Mouse (Mus musculus): ENCODE measurements around the gene Gm16503. TPM values are rescaled to one million over a fixed set of nuclear protein-coding genes. Genes with fewer than 3 reads are reported as not detected.
"Not testable (repeated sequence)": the region's sequence is repeated elsewhere in the genome, so short reads cannot be mapped to it uniquely, and the experiment has no call there.

Gene Gm16503
- polyA plus RNA-seq, 1 experiment from 2014 or later, result 0.04 TPM

DNA sequence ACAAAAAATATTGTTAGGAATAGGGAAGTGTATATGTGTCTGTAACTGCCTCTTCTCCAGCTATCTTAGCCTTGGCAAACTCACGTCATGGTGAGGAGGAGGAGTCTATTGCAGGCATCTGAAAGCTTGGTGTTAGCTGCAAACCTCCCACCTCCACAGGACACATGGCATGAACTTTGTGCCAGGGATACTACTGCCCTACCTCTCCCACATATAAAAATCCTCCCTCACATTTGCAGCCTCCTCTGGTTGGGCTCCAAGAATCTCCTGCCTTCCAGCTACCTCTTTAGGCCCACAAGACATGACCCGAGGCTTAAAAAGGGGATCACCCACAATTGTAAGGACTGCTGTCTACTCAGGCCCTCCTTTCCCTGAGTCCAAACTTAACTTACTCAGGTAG lies 2.3 kb upstream of the Gm16503 start:
- H3K27ac ChIP-seq (ENCODE audit: low read length), result no peak overlapping the region
- no peaks in the 10 kb centered on the region for H3K4me1 ChIP-seq (ENCODE audit: control insufficient read depth, low read depth, low read length)
- H3K4me3 ChIP-seq (ENCODE audit: low read depth, low read length), result no peak overlapping the region
- 0 out of 2 replicates have a peak, but pooled peaks cover 5% of the 10 kb centered on the region for H3K9me3 ChIP-seq (replicated peaks; ENCODE audit: control insufficient read depth, low read length)
- no peak for ATAC-seq (ENCODE audit: low read depth)
- no peak overlapping the region for H3K9ac ChIP-seq (ENCODE audit: low read depth, low read length)
- H3K36me3 ChIP-seq (ENCODE audit: control insufficient read depth, insufficient read depth), result no peaks in the 10 kb centered on the region
- whole genome bisulfite sequencing (ENCODE audit: insufficient replicate concordance), result 47% methylated on average over 2 of the region's 2 CpGs
- no peaks in the 10 kb centered on the region for H3K27me3 ChIP-seq (ENCODE audit: control insufficient read depth, insufficient read depth, low read depth, low read length)
- no peak overlapping the region for H3K4me2 ChIP-seq (ENCODE audit: low read depth, low read length)

DNA sequence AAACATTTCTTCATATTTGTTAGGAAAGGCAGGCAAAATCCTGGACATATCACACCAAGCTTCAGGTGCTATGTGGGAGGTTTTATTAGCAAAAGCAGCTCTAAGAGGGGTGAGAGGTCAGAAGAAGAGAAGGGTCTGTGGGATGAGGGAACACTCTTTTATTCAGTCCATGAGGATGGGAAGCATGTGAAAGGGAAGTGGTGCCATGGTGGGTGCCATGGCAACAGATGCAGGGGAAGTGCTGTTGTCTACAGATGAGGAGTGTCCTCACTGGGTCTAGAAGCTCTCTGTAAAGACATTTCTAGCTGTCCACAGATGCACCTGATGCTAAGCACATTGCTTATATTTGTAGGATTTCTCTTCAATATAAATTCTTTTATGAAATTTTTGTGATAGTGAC lies 1.1 kb downstream of the Gm16503 start:
- no peak for ATAC-seq (ENCODE audit: low read depth)
- H3K9ac ChIP-seq (ENCODE audit: low read depth, low read length), result no peak overlapping the region
- H3K27me3 ChIP-seq (ENCODE audit: control insufficient read depth, insufficient read depth, low read depth, low read length), result no peaks in the 10 kb centered on the region

DNA sequence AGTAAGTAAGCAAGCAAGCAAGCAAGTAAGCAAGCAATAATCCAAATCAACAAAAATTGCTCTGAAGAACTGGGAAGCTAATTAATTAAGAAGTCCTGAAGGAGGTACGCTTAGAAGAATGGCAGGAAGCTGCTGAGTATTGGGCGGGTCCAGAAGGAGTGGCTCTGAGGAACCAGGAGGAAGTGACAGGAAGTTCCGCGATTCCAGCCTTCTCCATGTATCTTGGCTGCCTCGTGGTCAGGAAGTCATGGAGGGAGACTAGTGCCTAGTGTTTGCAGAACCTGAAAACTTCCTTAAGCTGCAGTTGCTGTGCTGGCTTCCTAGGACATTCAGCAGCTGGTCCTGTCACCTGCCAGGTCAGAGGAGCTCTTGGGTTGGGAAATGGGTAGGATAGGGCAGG lies 13.1 kb downstream of the Gm16503 start, which contains the start of gene Zfp985:
Gene Zfp985 (plus strand): TSS at position 207 of the 400 bp plus-strand sequence.
- H3K9me3 ChIP-seq (replicated peaks; ENCODE audit: control insufficient read depth, low read length); H3K4me1 ChIP-seq (ENCODE audit: control insufficient read depth, low read depth, low read length); H3K27me3 ChIP-seq (ENCODE audit: control insufficient read depth, insufficient read depth, low read depth, low read length); H3K27ac ChIP-seq (ENCODE audit: low read length); H3K4me2 ChIP-seq (ENCODE audit: low read depth, low read length); H3K36me3 ChIP-seq (ENCODE audit: control insufficient read depth, insufficient read depth); H3K4me3 ChIP-seq (ENCODE audit: low read depth, low read length); H3K9ac ChIP-seq (ENCODE audit: low read depth, low read length); ATAC-seq (ENCODE audit: low read depth): not testable (repeated sequence)
- 52% methylated on average over 5 of the region's 5 CpGs for WGBS (ENCODE audit: insufficient replicate concordance)

More for the DNA sequence above, 1.1 kb downstream of the Gm16503 start:
- H3K27ac ChIP-seq (ENCODE audit: low read length), result no peak overlapping the region
- H3K4me2 ChIP-seq (ENCODE audit: low read depth, low read length), result no peak overlapping the region
- H3K4me1 ChIP-seq (ENCODE audit: control insufficient read depth, low read depth, low read length), result no peaks in the 10 kb centered on the region
- no peak overlapping the region for H3K4me3 ChIP-seq (ENCODE audit: low read depth, low read length)
- no peaks in the 10 kb centered on the region for H3K36me3 ChIP-seq (ENCODE audit: control insufficient read depth, insufficient read depth)
- H3K9me3 ChIP-seq (replicated peaks; ENCODE audit: control insufficient read depth, low read length), result 0 out of 2 replicates have a peak, but pooled peaks cover 5% of the 10 kb centered on the region

DNA sequence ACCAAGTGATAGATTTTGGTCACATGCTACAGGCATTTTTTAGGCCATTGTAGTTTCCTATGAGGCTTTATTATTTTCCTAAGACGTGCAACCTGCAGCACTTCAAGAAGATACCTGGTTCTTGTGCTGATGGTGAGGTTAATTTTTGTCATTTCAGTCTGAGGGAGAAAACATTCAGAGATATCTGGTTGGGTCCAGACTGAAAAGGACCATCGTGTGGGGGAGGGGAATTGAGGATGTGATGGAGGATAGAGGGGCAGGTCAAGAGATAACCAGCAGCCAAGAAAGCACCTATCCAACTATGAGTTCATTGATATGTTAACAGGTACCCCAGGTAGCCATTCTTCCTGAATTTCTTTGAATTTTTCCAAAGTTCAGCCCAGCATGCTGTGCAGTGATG lies 14.3 kb downstream of the Gm16503 start:
- not testable (repeated sequence) for H3K4me1 ChIP-seq (ENCODE audit: control insufficient read depth, low read depth, low read length); H3K27me3 ChIP-seq (ENCODE audit: control insufficient read depth, insufficient read depth, low read depth, low read length); H3K36me3 ChIP-seq (ENCODE audit: control insufficient read depth, insufficient read depth); H3K9ac ChIP-seq (ENCODE audit: low read depth, low read length); H3K4me2 ChIP-seq (ENCODE audit: low read depth, low read length); H3K9me3 ChIP-seq (replicated peaks; ENCODE audit: control insufficient read depth, low read length); ATAC-seq (ENCODE audit: low read depth); H3K27ac ChIP-seq (ENCODE audit: low read length); H3K4me3 ChIP-seq (ENCODE audit: low read depth, low read length)
- WGBS (ENCODE audit: insufficient replicate concordance), result 44% methylated on average over 2 of the region's 2 CpGs

DNA sequence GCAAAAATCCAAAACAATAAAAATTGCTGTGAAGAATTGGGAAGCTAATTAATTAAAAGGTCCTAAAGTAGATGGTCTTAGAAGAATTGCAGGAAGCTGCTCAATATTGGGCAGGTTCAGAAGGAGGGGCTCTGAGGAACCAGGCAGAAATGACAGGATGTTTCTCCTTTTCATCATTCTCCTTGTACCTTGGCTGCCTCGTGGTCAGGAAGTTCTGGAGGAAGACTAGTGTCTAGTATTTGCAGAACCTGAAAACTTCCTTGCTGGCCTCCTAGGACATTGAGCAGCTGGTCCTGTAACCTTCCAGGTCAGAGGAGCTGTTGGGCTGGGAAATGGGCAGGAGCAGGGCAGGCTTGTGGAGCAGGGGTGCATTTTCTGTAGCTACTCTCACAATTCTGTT lies 16.9 kb downstream of the Gm16503 start:
- not testable (repeated sequence) for H3K4me2 ChIP-seq (ENCODE audit: low read depth, low read length); H3K4me1 ChIP-seq (ENCODE audit: control insufficient read depth, low read depth, low read length); H3K27ac ChIP-seq (ENCODE audit: low read length); H3K27me3 ChIP-seq (ENCODE audit: control insufficient read depth, insufficient read depth, low read depth, low read length); H3K36me3 ChIP-seq (ENCODE audit: control insufficient read depth, insufficient read depth); H3K9me3 ChIP-seq (replicated peaks; ENCODE audit: control insufficient read depth, low read length); H3K9ac ChIP-seq (ENCODE audit: low read depth, low read length); ATAC-seq (ENCODE audit: low read depth); H3K4me3 ChIP-seq (ENCODE audit: low read depth, low read length)
- 11% methylated on average over 1 of the region's 1 CpGs for WGBS (ENCODE audit: insufficient replicate concordance)

DNA sequence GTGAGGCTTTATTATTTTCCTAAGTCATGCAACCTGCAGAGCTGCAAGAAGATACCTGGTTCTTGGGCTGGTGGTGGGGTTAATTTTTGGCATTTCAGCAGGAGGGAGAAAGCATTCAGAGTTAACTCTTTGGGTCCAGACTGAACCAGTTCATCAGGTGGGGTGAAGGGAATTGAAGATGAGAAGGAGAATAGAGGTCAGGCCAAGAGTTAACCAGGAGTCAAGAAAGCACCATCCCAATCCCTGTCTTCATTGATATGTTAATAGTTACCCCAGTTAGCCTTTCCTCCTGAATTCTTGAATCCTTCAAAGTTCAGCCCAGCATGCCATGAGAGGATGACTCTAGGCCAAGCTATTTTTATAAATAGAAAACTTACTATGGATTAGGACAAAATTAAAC lies 18.0 kb downstream of the Gm16503 start:
- not testable (repeated sequence) for H3K36me3 ChIP-seq (ENCODE audit: control insufficient read depth, insufficient read depth); H3K9ac ChIP-seq (ENCODE audit: low read depth, low read length); H3K4me3 ChIP-seq (ENCODE audit: low read depth, low read length); H3K27me3 ChIP-seq (ENCODE audit: control insufficient read depth, insufficient read depth, low read depth, low read length); H3K9me3 ChIP-seq (replicated peaks; ENCODE audit: control insufficient read depth, low read length); H3K4me1 ChIP-seq (ENCODE audit: control insufficient read depth, low read depth, low read length); H3K4me2 ChIP-seq (ENCODE audit: low read depth, low read length); ATAC-seq (ENCODE audit: low read depth); H3K27ac ChIP-seq (ENCODE audit: low read length)

DNA sequence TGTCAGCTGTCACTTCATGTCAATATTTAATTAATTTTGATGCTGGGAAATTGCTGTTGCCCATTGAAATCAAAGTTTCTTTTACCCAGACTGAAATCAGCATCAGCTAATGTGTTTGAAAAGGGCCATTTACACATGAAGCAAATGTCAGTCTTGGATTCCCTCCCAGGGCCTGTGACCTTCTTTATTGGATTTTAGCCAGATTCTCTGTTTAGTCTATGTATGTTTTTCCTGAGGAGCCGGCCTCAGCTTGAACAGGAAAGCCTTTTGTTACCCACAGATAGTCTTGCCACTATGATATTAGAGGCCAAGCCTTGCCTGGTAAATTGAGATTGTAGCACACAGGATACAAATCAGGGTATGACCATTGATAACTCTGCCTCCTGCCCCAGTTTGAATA lies 19.1 kb downstream of the Gm16503 start:
- ATAC-seq (ENCODE audit: low read depth); H3K9me3 ChIP-seq (replicated peaks; ENCODE audit: control insufficient read depth, low read length); H3K36me3 ChIP-seq (ENCODE audit: control insufficient read depth, insufficient read depth); H3K4me2 ChIP-seq (ENCODE audit: low read depth, low read length); H3K27ac ChIP-seq (ENCODE audit: low read length); H3K4me1 ChIP-seq (ENCODE audit: control insufficient read depth, low read depth, low read length); H3K9ac ChIP-seq (ENCODE audit: low read depth, low read length); H3K4me3 ChIP-seq (ENCODE audit: low read depth, low read length); H3K27me3 ChIP-seq (ENCODE audit: control insufficient read depth, insufficient read depth, low read depth, low read length): not testable (repeated sequence)
- 35% methylated on average over 1 of the region's 1 CpGs for WGBS (ENCODE audit: insufficient replicate concordance)

DNA sequence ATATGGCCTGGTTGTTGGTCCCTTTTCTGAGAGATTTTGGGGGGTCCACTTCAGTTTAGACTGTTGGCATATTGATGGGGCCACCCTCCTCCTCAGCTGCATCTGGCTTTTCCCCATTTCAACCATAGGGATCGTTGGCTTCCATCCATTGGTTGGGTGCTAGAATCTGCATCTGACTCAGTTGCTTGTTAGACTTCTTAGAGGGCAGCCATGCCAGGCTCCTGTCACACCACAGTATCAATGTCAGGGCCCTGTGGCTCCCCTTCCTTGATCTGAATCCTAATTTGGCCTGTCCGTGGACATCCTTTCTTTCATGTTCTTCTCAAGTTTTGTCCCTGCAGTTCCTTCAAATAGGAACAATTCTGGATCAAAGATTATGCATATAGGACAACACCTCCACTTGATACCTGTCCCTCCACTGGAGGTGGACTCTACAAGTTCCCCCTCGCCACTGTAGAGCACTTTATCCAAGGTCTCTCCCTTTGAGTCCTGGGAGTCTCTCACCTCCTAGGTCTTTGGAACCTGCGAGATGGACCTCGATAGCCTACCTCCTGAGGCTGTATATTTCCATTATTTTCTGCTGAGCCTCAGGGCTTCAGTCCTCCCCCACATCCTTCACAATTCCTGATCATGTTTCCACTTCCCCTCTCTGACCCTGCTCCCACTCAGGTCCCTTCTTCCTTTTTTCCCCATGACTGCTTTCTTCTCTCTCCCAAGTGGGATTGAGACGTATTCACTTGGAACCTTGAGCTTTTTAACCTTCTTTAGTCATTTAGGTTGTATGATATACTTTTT lies 25.6 kb downstream of the Gm16503 start:
- ATAC-seq (ENCODE audit: low read depth), result no peak
- H3K9me3 ChIP-seq (replicated peaks; ENCODE audit: control insufficient read depth, low read length), result no peaks in the 10 kb centered on the region; the same call in 1 of the 2 replicates
- H3K9ac ChIP-seq (ENCODE audit: low read depth, low read length), result no peak overlapping the region
- H3K27me3 ChIP-seq (ENCODE audit: control insufficient read depth, insufficient read depth, low read depth, low read length), result no peaks in the 10 kb centered on the region
- H3K4me3 ChIP-seq (ENCODE audit: low read depth, low read length), result no peak overlapping the region
- H3K36me3 ChIP-seq (ENCODE audit: control insufficient read depth, insufficient read depth), result no peaks in the 10 kb centered on the region
- no peaks in the 10 kb centered on the region for H3K4me1 ChIP-seq (ENCODE audit: control insufficient read depth, low read depth, low read length)
- H3K4me2 ChIP-seq (ENCODE audit: low read depth, low read length), result no peak overlapping the region
- WGBS (ENCODE audit: insufficient replicate concordance), result 42% methylated on average over 6 of the region's 6 CpGs
- no peak overlapping the region for H3K27ac ChIP-seq (ENCODE audit: low read length)

DNA sequence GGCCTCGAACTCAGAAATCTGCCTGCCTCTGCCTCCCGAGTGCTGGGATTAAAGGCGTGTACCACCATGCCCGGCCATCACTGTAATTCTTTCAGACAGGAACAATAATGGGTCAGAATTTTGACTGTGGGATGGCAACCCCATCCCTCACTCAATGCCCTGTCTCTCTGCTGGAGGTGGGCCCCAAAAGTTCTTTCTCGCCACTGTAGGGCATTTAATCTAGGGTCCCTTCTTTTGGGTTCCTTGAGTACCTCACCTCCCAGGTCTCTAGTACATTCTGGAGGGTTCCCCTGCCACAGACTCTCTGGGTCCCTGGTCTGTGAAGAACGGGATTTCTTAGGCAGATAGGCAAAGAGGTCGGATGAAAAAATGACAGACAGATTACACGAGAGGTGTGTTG lies 31.1 kb downstream of the Gm16503 start:
- not testable (repeated sequence) for H3K9me3 ChIP-seq (replicated peaks; ENCODE audit: control insufficient read depth, low read length); ATAC-seq (ENCODE audit: low read depth); H3K4me1 ChIP-seq (ENCODE audit: control insufficient read depth, low read depth, low read length); H3K9ac ChIP-seq (ENCODE audit: low read depth, low read length); H3K27ac ChIP-seq (ENCODE audit: low read length); H3K4me3 ChIP-seq (ENCODE audit: low read depth, low read length); H3K4me2 ChIP-seq (ENCODE audit: low read depth, low read length); H3K36me3 ChIP-seq (ENCODE audit: control insufficient read depth, insufficient read depth); H3K27me3 ChIP-seq (ENCODE audit: control insufficient read depth, insufficient read depth, low read depth, low read length)
- 59% methylated on average over 8 of the region's 8 CpGs for WGBS (ENCODE audit: insufficient replicate concordance)
